Mouse (Mus musculus) bone marrow, adult 2 months (tissue): ENCODE measurements around the gene Med12l.

Experiments
- CTCF ChIP-seq: fragments of 200-500 bp; IDR thresholded peaks from 2 replicates; pipeline ENCODE4 v1.5.1; 2011; ENCODE audit warnings: low read length, control low read depth; ENCODE audit not compliant: control insufficient read depth, insufficient read depth
- POLR2A ChIP-seq: fragments of 200-500 bp; IDR thresholded peaks from 2 replicates; pipeline ENCODE4 v1.6.1; 2011; ENCODE audit warnings: low read depth, mild to moderate bottlenecking, control low read depth, low read length, borderline replicate concordance; ENCODE audit not compliant: control insufficient read depth

DNA sequence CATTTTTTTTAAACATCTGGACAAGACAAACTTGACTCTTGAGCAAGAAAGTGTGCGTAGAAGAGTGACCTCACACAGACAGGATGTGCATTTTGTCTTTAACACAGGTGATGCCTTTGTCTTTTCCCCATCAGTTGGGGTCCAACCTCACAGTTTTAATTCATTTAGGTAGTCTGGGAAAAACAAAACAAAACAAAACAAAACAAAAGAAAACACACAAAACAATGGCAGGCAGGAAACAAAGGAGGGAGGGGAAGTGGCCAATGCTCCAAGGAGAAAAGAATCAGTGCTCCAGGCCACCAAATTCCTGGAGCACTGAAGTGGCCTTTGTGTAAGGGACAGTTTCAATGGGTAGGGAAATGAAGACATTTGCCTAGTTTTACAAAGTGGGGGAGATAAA is 44.5 kb upstream of the Med12l start:
- TF ChIP-seq POLR2A (no peak), CTCF (no peak)
